Mouse (Mus musculus): ENCODE measurements around the gene Ap1g1. TPM values are rescaled to one million over a fixed set of nuclear protein-coding genes. Genes with fewer than 3 reads are reported as not detected.
A peak's percentile ranks its signal among the peaks of the same experiment; 100 is the strongest.
"Not testable (repeated sequence)": the region's sequence is repeated elsewhere in the genome, so short reads cannot be mapped to it uniquely, and the experiment has no call there.

Ap1g1 gene
- polyA plus RNA-seq, 1 experiment from 2014 or later = 50.4 TPM

- DNase-seq (ENCODE audit: low spot score) = no peak
- no peaks in the 10 kb centered on the region for H3K4me1 ChIP-seq
- peaks cover 83% of the 10 kb centered on the region for H3K36me3 ChIP-seq
- no peaks in the 10 kb centered on the region for H3K9me3 ChIP-seq (replicated peaks)
- no peak overlapping the region for H3K4me3 ChIP-seq
- 93% methylated on average over 3 of the region's 3 CpGs for WGBS
- no peak overlapping the region for H3K27ac ChIP-seq
- no peaks in the 10 kb centered on the region for H3K27me3 ChIP-seq (ENCODE audit: low read depth, poor library complexity, severe bottlenecking)
Observed at GRCm38 (mm10) chr8:109848981-109849380, 70.6 kb downstream of the Ap1g1 start.

DNA sequence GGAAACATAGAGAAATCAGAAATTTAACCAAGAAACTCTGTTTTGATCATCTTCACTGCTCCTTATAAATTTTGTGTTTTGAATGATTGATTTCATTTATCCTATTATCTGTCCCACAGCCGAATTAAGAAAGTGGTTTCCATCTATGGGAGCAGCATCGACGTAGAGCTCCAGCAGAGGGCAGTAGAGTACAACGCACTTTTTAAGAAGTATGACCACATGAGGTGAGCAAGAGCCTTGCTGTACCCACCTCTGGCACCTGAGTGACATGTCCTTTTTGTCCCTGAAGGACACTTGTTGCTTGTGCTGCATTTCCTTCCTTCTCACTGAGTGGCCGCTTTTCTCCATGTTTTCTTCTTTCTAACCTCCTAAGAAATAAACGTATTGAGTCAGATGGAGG, 75.1 kb downstream of the Ap1g1 start:
- WGBS = 55% methylated on average over 6 of the region's 6 CpGs
- no peak overlapping the region for H3K27ac ChIP-seq
- DNase-seq (ENCODE audit: low spot score) = peak; percentile 54
- no peaks in the 10 kb centered on the region for H3K4me1 ChIP-seq
- no peak overlapping the region for H3K4me3 ChIP-seq
- H3K36me3 ChIP-seq = peaks cover 79% of the 10 kb centered on the region
- H3K27me3 ChIP-seq (ENCODE audit: low read depth, poor library complexity, severe bottlenecking) = no peaks in the 10 kb centered on the region
- no peaks in the 10 kb centered on the region for H3K9me3 ChIP-seq (replicated peaks)

DNA sequence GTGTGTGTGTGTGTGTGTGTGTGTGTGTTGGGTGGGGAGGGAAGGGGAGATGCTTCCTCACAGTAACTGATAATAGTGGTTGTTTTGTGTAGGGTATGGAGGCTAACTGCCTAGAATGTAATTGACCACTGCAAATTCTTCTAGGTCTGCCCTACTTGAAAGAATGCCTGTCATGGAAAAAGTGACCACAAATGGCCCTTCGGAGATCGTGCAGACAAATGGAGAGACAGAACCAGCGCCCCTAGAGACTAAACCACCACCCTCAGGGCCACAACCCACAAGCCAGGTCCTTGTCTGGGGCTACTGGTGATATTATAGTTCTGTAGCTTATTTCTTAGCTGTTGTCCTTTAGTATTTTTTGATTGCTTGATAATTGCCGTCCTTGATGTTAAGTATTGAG, 76.2 kb downstream of the Ap1g1 start:
- Histone ChIP-seq H3K36me3 (peaks cover 83% of the 10 kb centered on the region), H3K9me3 (replicated peaks) (no peaks in the 10 kb centered on the region), H3K4me3 (no peak overlapping the region), H3K27ac (no peak overlapping the region), H3K27me3 (ENCODE audit: low read depth, poor library complexity, severe bottlenecking) (no peaks in the 10 kb centered on the region), H3K4me1 (no peaks in the 10 kb centered on the region)
- no peak for DNase-seq (ENCODE audit: low spot score)
- WGBS = 90% methylated on average over 4 of the region's 4 CpGs

DNA sequence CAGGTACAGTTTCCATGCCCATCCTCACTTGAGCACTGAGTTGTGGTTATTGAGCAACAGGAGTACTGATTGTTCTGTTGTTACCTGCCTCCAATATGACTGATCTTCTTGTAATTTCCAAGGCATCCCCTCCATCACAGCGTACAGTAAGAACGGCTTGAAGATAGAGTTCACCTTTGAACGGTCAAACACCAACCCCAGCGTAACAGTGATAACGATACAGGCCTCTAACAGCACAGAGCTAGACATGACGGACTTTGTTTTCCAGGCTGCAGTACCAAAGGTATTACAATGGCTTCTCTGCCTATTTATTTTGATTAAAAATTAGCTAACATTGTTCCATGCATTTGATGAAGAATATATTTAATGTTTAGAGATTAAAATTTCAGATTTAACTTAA, 77.1 kb downstream of the Ap1g1 start:
- no peak overlapping the region for H3K4me3 ChIP-seq
- H3K9me3 ChIP-seq (replicated peaks) = no peaks in the 10 kb centered on the region
- H3K36me3 ChIP-seq = peaks cover 83% of the 10 kb centered on the region
- no peaks in the 10 kb centered on the region for H3K4me1 ChIP-seq
- no peak overlapping the region for H3K27ac ChIP-seq
- 96% methylated on average over 6 of the region's 6 CpGs for WGBS
- DNase-seq (ENCODE audit: low spot score) = no peak
- no peaks in the 10 kb centered on the region for H3K27me3 ChIP-seq (ENCODE audit: low read depth, poor library complexity, severe bottlenecking)

GRCm38 (mm10) chr8:109863398-109863797, 85.0 kb downstream of the Ap1g1 start:
- H3K9me3 ChIP-seq (replicated peaks) = no peaks in the 10 kb centered on the region
- H3K36me3 ChIP-seq = peaks cover 53% of the 10 kb centered on the region
- DNase-seq (ENCODE audit: low spot score) = no peak
- no peaks in the 10 kb centered on the region for H3K27me3 ChIP-seq (ENCODE audit: low read depth, poor library complexity, severe bottlenecking)
- H3K27ac ChIP-seq = no peak overlapping the region
- peaks cover 7% of the 10 kb centered on the region for H3K4me1 ChIP-seq
- WGBS = 76% methylated on average over 2 of the region's 2 CpGs
- no peak overlapping the region for H3K4me3 ChIP-seq

DNA sequence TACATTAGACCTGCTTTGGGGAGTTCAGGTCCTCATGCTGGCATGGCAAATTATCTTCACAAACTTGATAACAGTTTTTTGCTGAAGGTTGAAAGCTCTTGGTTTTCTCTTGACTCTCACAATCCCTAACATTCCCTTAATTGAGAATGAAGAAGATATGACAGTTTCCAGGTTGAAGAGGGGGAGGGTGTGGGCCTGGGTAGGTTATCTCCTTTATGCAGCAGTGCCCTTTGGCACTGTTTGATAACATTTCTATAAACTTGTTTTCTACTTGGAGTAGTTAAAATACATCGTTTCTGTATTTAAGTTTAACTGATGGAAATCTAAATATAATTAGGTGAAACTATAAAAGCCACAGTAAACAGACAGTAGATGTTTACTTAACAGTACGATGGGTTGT, 86.4 kb downstream of the Ap1g1 start:
- WGBS = 97% methylated on average over 2 of the region's 2 CpGs
- peaks cover 39% of the 10 kb centered on the region for H3K36me3 ChIP-seq
- DNase-seq (ENCODE audit: low spot score) = no peak
- no peaks in the 10 kb centered on the region for H3K9me3 ChIP-seq (replicated peaks)
- H3K4me1 ChIP-seq = peaks cover 18% of the 10 kb centered on the region
- no peak overlapping the region for H3K27ac ChIP-seq
- no peak overlapping the region for H3K4me3 ChIP-seq
- H3K27me3 ChIP-seq (ENCODE audit: low read depth, poor library complexity, severe bottlenecking) = no peaks in the 10 kb centered on the region

DNA sequence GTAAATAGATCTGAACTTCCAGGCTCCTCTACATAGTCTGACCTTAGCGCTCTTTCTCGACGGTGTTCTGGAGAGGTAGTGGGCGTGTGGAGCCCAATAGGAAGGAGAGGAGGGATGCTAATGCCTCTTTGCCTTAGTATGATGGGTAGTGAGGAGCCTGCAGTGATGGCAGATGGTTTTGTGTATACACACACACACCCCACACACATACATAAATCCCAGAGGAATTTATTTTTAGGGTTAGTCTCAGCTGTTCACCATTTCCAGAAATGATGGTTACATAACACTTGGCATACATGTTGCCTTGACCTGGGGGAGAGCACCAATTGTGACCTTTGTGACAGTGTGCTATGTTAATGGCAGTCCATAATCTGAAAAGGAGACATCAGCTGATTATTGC, 87.2 kb downstream of the Ap1g1 start:
- no peak for DNase-seq (ENCODE audit: low spot score)
- Histone ChIP-seq H3K36me3 (peaks cover 31% of the 10 kb centered on the region), H3K27ac (no peak overlapping the region), H3K4me3 (no peak overlapping the region), H3K4me1 (peaks cover 18% of the 10 kb centered on the region), H3K27me3 (ENCODE audit: low read depth, poor library complexity, severe bottlenecking) (no peaks in the 10 kb centered on the region), H3K9me3 (replicated peaks) (no peaks in the 10 kb centered on the region)
- WGBS = 84% methylated on average over 4 of the region's 4 CpGs

DNA sequence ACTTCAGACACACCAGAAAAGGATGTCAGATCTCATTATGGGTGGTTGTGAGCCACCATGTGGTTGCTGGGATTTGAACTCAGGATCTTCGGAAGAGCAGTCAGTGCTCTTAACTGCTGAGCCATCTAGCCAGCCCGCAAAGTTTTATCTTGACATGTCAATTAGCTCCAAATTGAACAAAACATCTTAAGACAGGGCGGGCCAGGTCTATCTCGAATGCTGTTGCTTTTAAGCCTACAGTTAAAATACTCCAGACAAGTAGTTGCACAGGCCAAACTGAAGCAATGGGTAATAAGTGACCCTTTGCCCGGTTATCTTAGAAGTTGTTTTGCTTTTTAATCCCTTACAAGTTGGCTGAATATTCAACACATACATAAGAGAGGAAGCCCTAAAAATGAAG, 88.3 kb downstream of the Ap1g1 start:
- H3K4me3 ChIP-seq = no peak overlapping the region
- peaks cover 18% of the 10 kb centered on the region for H3K4me1 ChIP-seq
- no peaks in the 10 kb centered on the region for H3K9me3 ChIP-seq (replicated peaks)
- 92% methylated on average over 5 of the region's 5 CpGs for WGBS
- H3K27ac ChIP-seq = no peak overlapping the region
- H3K36me3 ChIP-seq = peaks cover 25% of the 10 kb centered on the region
- no peaks in the 10 kb centered on the region for H3K27me3 ChIP-seq (ENCODE audit: low read depth, poor library complexity, severe bottlenecking)
- DNase-seq (ENCODE audit: low spot score) = no peak

DNA sequence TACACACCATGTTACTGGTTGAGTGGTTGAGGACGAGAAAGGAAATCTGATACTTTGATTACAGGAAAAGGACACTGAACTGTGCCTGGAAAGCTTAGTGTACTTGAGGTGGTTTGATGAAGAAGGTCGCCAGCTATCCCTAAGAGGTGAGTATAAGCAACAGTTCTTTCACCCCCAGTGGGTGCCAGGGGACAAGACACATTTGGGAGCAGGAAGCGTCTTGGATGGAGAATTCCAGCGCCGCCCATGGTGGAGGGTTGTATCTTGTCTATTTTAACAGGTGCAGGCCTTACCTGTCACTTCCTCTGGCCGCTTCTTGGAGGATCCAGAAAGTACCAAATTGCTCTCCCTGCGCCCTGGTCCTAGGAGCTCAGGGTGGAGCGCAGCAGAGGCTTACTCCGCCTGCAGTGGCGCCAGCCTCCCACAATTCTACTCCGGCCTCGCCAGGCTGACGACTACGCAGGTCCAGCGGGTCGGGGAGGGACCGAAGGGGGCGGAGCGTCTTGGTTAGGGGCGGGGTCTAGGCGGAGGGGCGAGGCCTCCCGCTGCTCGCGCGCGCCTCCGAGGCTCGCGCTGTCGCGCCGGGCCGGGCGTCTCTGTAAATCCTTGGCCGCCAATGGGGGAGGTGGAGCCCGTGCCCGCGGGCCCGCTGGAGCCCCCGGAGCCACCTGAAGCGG, 89.8 kb downstream of the Ap1g1 start, which contains the start of gene Phlpp2:
Gene Phlpp2 (plus strand): TSS at position 540 of the 677 bp plus-strand sequence.
- Histone ChIP-seq H3K4me1 (peaks cover 18% of the 10 kb centered on the region), H3K9me3 (replicated peaks) (no peaks in the 10 kb centered on the region), H3K27ac (peak within 1 kb of the TSS; percentile 97), H3K4me3 (peak within 1 kb of the TSS; percentile 98), H3K36me3 (peaks cover 15% of the 10 kb centered on the region), H3K27me3 (ENCODE audit: low read depth, poor library complexity, severe bottlenecking) (no peaks in the 10 kb centered on the region)
- WGBS = 1% methylated on average over 42 of the region's 42 CpGs
- DNase-seq (ENCODE audit: low spot score) = peak; percentile 95

- under 1% methylated on average over 66 of the region's 78 CpGs for WGBS
Observed at GRCm38 (mm10) chr8:109868680-109869361, 90.5 kb downstream of the Ap1g1 start.

DNA sequence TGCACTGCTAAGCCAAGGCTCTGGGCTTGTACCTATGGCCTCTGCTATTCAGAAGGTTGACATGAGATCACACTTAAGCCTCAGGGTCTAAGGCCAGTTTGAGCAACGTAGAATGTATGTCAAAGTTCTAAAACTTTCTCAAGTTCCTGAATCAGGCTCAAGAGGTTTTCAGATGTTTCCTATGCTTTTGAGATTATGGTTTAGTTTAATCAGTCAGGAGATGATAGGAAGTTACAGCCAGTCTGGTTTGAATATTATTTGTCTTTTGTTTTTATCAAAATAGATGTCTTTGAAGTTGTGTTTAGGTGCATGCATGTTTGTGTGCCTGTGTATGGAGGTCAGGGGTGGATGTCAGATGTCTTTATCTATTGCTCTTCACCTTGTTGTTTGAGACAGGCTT, 92.7 kb downstream of the Ap1g1 start:
- Histone ChIP-seq H3K9me3 (replicated peaks) (no peaks in the 10 kb centered on the region), H3K4me3 (no peak overlapping the region), H3K4me1 (peaks cover 18% of the 10 kb centered on the region), H3K36me3 (peaks cover 9% of the 10 kb centered on the region), H3K27me3 (ENCODE audit: low read depth, poor library complexity, severe bottlenecking) (no peaks in the 10 kb centered on the region), H3K27ac (no peak overlapping the region)
- no peak for DNase-seq (ENCODE audit: low spot score)
- WGBS = 93% methylated on average over 1 of the region's 1 CpGs

More at GRCm38 (mm10) chr8:109868680-109869361, 90.5 kb downstream of the Ap1g1 start:
- peaks cover 18% of the 10 kb centered on the region for H3K4me1 ChIP-seq
- no peaks in the 10 kb centered on the region for H3K27me3 ChIP-seq (ENCODE audit: low read depth, poor library complexity, severe bottlenecking)
- peak; percentile 82 for DNase-seq (ENCODE audit: low spot score)
- H3K36me3 ChIP-seq = peaks cover 9% of the 10 kb centered on the region
- H3K4me3 ChIP-seq = peak overlapping the region; percentile 98
- peak overlapping the region; percentile 97 for H3K27ac ChIP-seq
- H3K9me3 ChIP-seq (replicated peaks) = no peaks in the 10 kb centered on the region

GRCm38 (mm10) chr8:109873800-109874199, 95.4 kb downstream of the Ap1g1 start:
- H3K36me3 ChIP-seq = peaks cover 30% of the 10 kb centered on the region
- H3K9me3 ChIP-seq (replicated peaks); H3K4me3 ChIP-seq; H3K4me1 ChIP-seq; DNase-seq (ENCODE audit: low spot score); H3K27ac ChIP-seq; H3K27me3 ChIP-seq (ENCODE audit: low read depth, poor library complexity, severe bottlenecking): not testable (repeated sequence)
- WGBS = 90% methylated on average over 3 of the region's 3 CpGs

- Histone ChIP-seq H3K4me1 (no peaks in the 10 kb centered on the region), H3K27ac (no peak overlapping the region), H3K4me3 (no peak overlapping the region), H3K27me3 (ENCODE audit: low read depth, poor library complexity, severe bottlenecking) (no peaks in the 10 kb centered on the region), H3K36me3 (peaks cover 59% of the 10 kb centered on the region), H3K9me3 (replicated peaks) (no peaks in the 10 kb centered on the region)
- no peak for DNase-seq (ENCODE audit: low spot score)
- 96% methylated on average over 5 of the region's 5 CpGs for WGBS
Observed at GRCm38 (mm10) chr8:109880012-109880662, 101.8 kb downstream of the Ap1g1 start.

Measured in limb, embryonic 10.5 days (tissue).